ENCODE assay signal across 10 mouse cellular contexts in the genomic region with DNA sequence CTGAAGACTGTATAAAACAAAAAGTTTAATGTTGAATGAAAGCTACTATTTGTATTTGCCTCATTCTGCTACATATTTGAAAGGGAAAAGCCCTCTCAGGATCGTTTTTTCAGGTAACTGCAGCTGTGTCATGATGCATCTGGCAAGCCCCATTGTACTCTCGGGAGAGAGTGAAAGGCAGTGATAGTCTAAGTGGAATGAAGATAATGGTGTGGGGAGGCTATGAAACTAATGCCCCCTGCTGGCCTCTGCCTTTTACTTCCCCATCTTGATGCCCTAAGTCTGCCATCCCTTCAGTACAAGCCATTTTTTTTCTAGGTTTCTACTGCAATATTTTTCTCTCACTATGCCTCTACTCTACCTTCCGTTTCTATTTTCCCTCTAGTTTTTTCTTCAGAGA.
A peak's percentile ranks its signal among the peaks of the same experiment; 100 is the strongest.
DNase-seq lines count a peak whose midpoint lies in the region; ATAC-seq and TF ChIP-seq lines count a peak whose summit lies in the region.
"Had no signal": no experiment of that assay in that cellular context is flagged by ENCODE, and none has a peak within 500 bp of the region (broad histone marks: within the 10 kb centered on the region; RNA-seq: fewer than 3 reads in every experiment).

No protein-coding gene starts in this region.

- no peak for DNase-seq in heart, adult 8-10 months (ENCODE audit: low spot score)
- peak; percentile 32 for DNase-seq in CD4-positive helper T cell, adult 2 months (ENCODE audit: low read depth, low spot score)
- peak; percentile 28 for DNase-seq in brain, embryonic 14.5 days (ENCODE audit: low read depth)
- DNase-seq in right cerebral cortex, adult 18-20 months, result no peak
- no peak for DNase-seq in left cerebral cortex, adult 18-20 months (ENCODE audit: low spot score in 2 of 2)
- no peak for DNase-seq in heart, embryonic 10.5 days (ENCODE audit: low spot score)

- H3K36me3 ChIP-seq in heart, embryonic 16.5 days (ENCODE audit: control insufficient read depth, insufficient read depth), result no peaks in the 10 kb centered on the region
- no peaks in the 10 kb centered on the region for H3K36me3 ChIP-seq in liver, embryonic 16.5 days (ENCODE audit: control insufficient read depth, insufficient read depth)
- no peaks in the 10 kb centered on the region for H3K36me3 ChIP-seq in heart, embryonic 10.5 days
- H3K36me3 ChIP-seq: heart, embryonic 15.5 days had no signal

- 36% methylated on average over 3 of the region's 3 CpGs for WGBS in heart, embryonic 16.5 days
- 28% methylated on average over 3 of the region's 3 CpGs for WGBS in liver, embryonic 16.5 days (ENCODE audit: insufficient replicate concordance)
- 35% methylated on average over 3 of the region's 3 CpGs for WGBS in heart, embryonic 10.5 days

- no peaks in the 10 kb centered on the region for H3K27me3 ChIP-seq in heart, embryonic 16.5 days (ENCODE audit: control insufficient read depth, insufficient read depth, low read length)
- no peaks in the 10 kb centered on the region for H3K27me3 ChIP-seq in liver, embryonic 16.5 days (ENCODE audit: control insufficient read depth, insufficient read depth, low read depth, low read length)
- H3K27me3 ChIP-seq in heart, embryonic 10.5 days (ENCODE audit: insufficient read depth, poor library complexity, severe bottlenecking), result no peaks in the 10 kb centered on the region
- H3K27me3 ChIP-seq: heart, embryonic 15.5 days had no signal

- no peak for TF ChIP-seq POLR2A in brain, embryonic 14.5 days (IDR thresholded peaks at IDR 0.05; ENCODE audit: borderline replicate concordance, extremely low read depth, insufficient read depth, insufficient read length, poor library complexity, severe bottlenecking)

- peak; percentile 65 for ATAC-seq in heart, embryonic 16.5 days (replicated peaks; ENCODE audit: extremely low read depth, insufficient read depth, low FRiP score)
- 0 out of 2 replicates have a peak, but pooled peaks have one; percentile 47 for ATAC-seq in liver, embryonic 16.5 days (ENCODE audit: low read depth)
- ATAC-seq: activated CD4-positive, CD25-positive, alpha-beta regulatory T cell, adult 4 months had no signal

- H3K9ac ChIP-seq in heart, embryonic 16.5 days (ENCODE audit: low read length), result no peak overlapping the region
- no peak overlapping the region for H3K9ac ChIP-seq in liver, embryonic 16.5 days (ENCODE audit: low read depth, low read length)
- H3K9ac ChIP-seq: heart, embryonic 15.5 days had no signal

- H3K27ac ChIP-seq in heart, embryonic 16.5 days (ENCODE audit: low read length), result no peak overlapping the region
- H3K27ac ChIP-seq in liver, embryonic 16.5 days (ENCODE audit: low read length), result no peak overlapping the region
- no peak overlapping the region for H3K27ac ChIP-seq in heart, embryonic 10.5 days
- H3K27ac ChIP-seq: heart, embryonic 15.5 days had no signal

- H3K4me2 ChIP-seq in heart, embryonic 16.5 days (ENCODE audit: low read depth, low read length), result no peak overlapping the region
- no peak overlapping the region for H3K4me2 ChIP-seq in liver, embryonic 16.5 days (ENCODE audit: low read depth, low read length)
- H3K4me2 ChIP-seq: heart, embryonic 15.5 days had no signal

- no peak overlapping the region for H3K4me3 ChIP-seq in heart, embryonic 16.5 days (ENCODE audit: low read length)
- no peak overlapping the region for H3K4me3 ChIP-seq in liver, embryonic 16.5 days (ENCODE audit: low read depth, low read length)
- H3K4me3 ChIP-seq in heart, embryonic 10.5 days, result no peak overlapping the region
- H3K4me3 ChIP-seq: heart, embryonic 15.5 days had no signal

- H3K4me1 ChIP-seq in heart, embryonic 16.5 days (ENCODE audit: control insufficient read depth, insufficient read depth, low read length), result no peaks in the 10 kb centered on the region
- H3K4me1 ChIP-seq in liver, embryonic 16.5 days (ENCODE audit: control insufficient read depth, low read depth, low read length), result no peaks in the 10 kb centered on the region
- no peaks in the 10 kb centered on the region for H3K4me1 ChIP-seq in heart, embryonic 10.5 days
- H3K4me1 ChIP-seq: heart, embryonic 15.5 days had no signal

- no peaks in the 10 kb centered on the region for H3K9me3 ChIP-seq in heart, embryonic 16.5 days (replicated peaks; ENCODE audit: control insufficient read depth, low read length)
- H3K9me3 ChIP-seq in liver, embryonic 16.5 days (replicated peaks; ENCODE audit: control insufficient read depth, low read length), result no peaks in the 10 kb centered on the region
- H3K9me3 ChIP-seq in heart, embryonic 10.5 days, result no peaks in the 10 kb centered on the region
- H3K9me3 ChIP-seq: heart, embryonic 15.5 days had no signal

- TF ChIP-seq CTCF in brain, embryonic 14.5 days (IDR thresholded peaks at IDR 0.05; ENCODE audit: borderline replicate concordance, extremely low read depth, insufficient read depth, insufficient read length), result peak; percentile 12; the same call in 1 of the 2 replicates

Comparison
In these comparisons a context has a peak if more than half of its experiments do, and no peak if none do; other contexts are left out.
1. DNase-seq: peak in CD4-positive helper T cell, adult 2 months (single experiment) and brain, embryonic 14.5 days (single experiment); none in heart, adult 8-10 months (single experiment), right cerebral cortex, adult 18-20 months (single experiment), left cerebral cortex, adult 18-20 months (0 of 2) and heart, embryonic 10.5 days (single experiment).